In genomic region chr12:103445060-103445459, GRCm38 (mm10) we compare ENCODE assay signal across 40 mouse cellular contexts. TPM values are rescaled to one million over a fixed set of nuclear protein-coding genes. Genes with fewer than 3 reads are reported as not detected.
"Had no signal": no experiment of that assay in that cellular context is flagged by ENCODE, and none has a peak within 500 bp of the region (broad histone marks: within the 10 kb centered on the region; RNA-seq: fewer than 3 reads in every experiment).

No protein-coding gene starts in this region.

- H3K4me3 ChIP-seq: gastrocnemius, adult 2 months; heart, embryonic 10.5 days; heart, embryonic 12.5 days; hindbrain, embryonic 13.5 days; hindbrain, embryonic 15.5 days; intestine, embryonic 15.5 days; limb, embryonic 13.5 days; limb, embryonic 15.5 days; liver, embryonic 12.5 days had no signal

- DNase-seq: gastrocnemius, adult 2 months; gastrocnemius, postnatal 10 days; gastrocnemius, postnatal 25 days; heart, adult 18-20 months; heart, postnatal 14 days; heart, postnatal 36 days; kidney, adult 2 months; kidney, postnatal 10 days; kidney, postnatal 25 days; layer of hippocampus, adult 9-11 months; layer of hippocampus, postnatal 36 days; left cerebral cortex, postnatal 4 days had no signal

- H3K36me3 ChIP-seq: heart, embryonic 10.5 days; heart, embryonic 12.5 days; hindbrain, embryonic 13.5 days; hindbrain, embryonic 15.5 days; intestine, embryonic 15.5 days; limb, embryonic 13.5 days; limb, embryonic 15.5 days; liver, embryonic 12.5 days had no signal

- H3K9me3 ChIP-seq: heart, embryonic 10.5 days; heart, embryonic 12.5 days; hindbrain, embryonic 13.5 days; hindbrain, embryonic 15.5 days; intestine, embryonic 15.5 days; limb, embryonic 13.5 days; limb, embryonic 15.5 days; liver, embryonic 12.5 days had no signal

- H3K4me2 ChIP-seq: heart, embryonic 12.5 days; hindbrain, embryonic 13.5 days; hindbrain, embryonic 15.5 days; intestine, embryonic 15.5 days; limb, embryonic 13.5 days; limb, embryonic 15.5 days; liver, embryonic 12.5 days had no signal

- H3K9ac ChIP-seq: heart, embryonic 12.5 days; hindbrain, embryonic 13.5 days; hindbrain, embryonic 15.5 days; intestine, embryonic 15.5 days; limb, embryonic 13.5 days; limb, embryonic 15.5 days; liver, embryonic 12.5 days; liver, embryonic 14.5 days had no signal

- H3K4me1 ChIP-seq: heart, embryonic 10.5 days; heart, embryonic 12.5 days; hindbrain, embryonic 13.5 days; hindbrain, embryonic 15.5 days; intestine, embryonic 15.5 days; limb, embryonic 13.5 days; limb, embryonic 15.5 days; liver, embryonic 12.5 days had no signal

- H3K27ac ChIP-seq: gastrocnemius, adult 2 months; heart, embryonic 10.5 days; hindbrain, embryonic 13.5 days; hindbrain, embryonic 15.5 days; hindbrain, postnatal 0 days; intestine, embryonic 15.5 days; limb, embryonic 13.5 days; limb, embryonic 15.5 days; liver, embryonic 12.5 days; liver, embryonic 14.5 days had no signal

- ATAC-seq: hindbrain, postnatal 0 days; inflammation-experienced regulatory T-cells, adult 6 months; intestine, postnatal 0 days; liver, embryonic 12.5 days had no signal

- H3K27me3 ChIP-seq: hindbrain, embryonic 13.5 days; hindbrain, embryonic 15.5 days; intestine, embryonic 15.5 days; limb, embryonic 13.5 days; limb, embryonic 15.5 days; liver, embryonic 12.5 days had no signal

RNA-seq across cellular contexts. Expression of gene Ifi27l2b, which starts 12.0 kb away (rescaled TPM):
- total RNA-seq: gastrocnemius, adult 2 months; gastrocnemius, postnatal 10 days; gastrocnemius, postnatal 25 days; gastrocnemius, postnatal 4 days; granulocyte monocyte progenitor cell, adult 5-6 weeks; heart, adult 18-20 months; heart, adult 8-10 months; heart, postnatal 14 days; heart, postnatal 36 days; hematopoietic stem cell, adult 5-6 weeks; hindbrain, postnatal 0 days; layer of hippocampus, adult 18-20 months; layer of hippocampus, adult 8-10 months; layer of hippocampus, postnatal 14 days; layer of hippocampus, postnatal 36 days; left cerebral cortex, adult 18-20 months; left cerebral cortex, adult 8-10 months; left cerebral cortex, postnatal 10 days; left cerebral cortex, postnatal 25 days; left cerebral cortex, postnatal 4 days had no signal
- polyA plus RNA-seq: frontal cortex, adult 2 months; hindbrain, embryonic 11.5 days; hindbrain, embryonic 13.5 days; hindbrain, embryonic 15.5 days; hindbrain, postnatal 0 days; inflammation-experienced regulatory T-cells, adult 6 months; kidney, embryonic 14.5 days; kidney, embryonic 16.5 days; limb, embryonic 11.5 days; limb, embryonic 13.5 days; limb, embryonic 15.5 days; liver, embryonic 12.5 days; liver, embryonic 14.5 days had no signal

RNA-seq across cellular contexts. Expression of gene 9330161L09Rik, which starts 37.4 kb away (rescaled TPM):
- polyA plus RNA-seq: intestine, postnatal 0 days; kidney, embryonic 16.5 days had no signal
